Mouse (Mus musculus) E14TG2a.4 (cell line): ENCODE data around the gene Pycr2.

Source experiments
- H3K27me3 ChIP-seq: 2 replicates; pipeline ENCODE4 v1.6.1; 2014; ENCODE audit warnings: low read length, control low read depth; ENCODE audit not compliant: insufficient read depth
- H3K36me3 ChIP-seq: 2 replicates; pipeline ENCODE4 v1.6.1; 2014; ENCODE audit warnings: low read length, control low read depth; ENCODE audit not compliant: insufficient read depth
- H3K4me1 ChIP-seq: replicated peaks from 2 replicates; pipeline ENCODE4 v1.6.1; 2014; ENCODE audit warnings: low read depth, low read length, control low read depth
- H3K4me3 ChIP-seq: replicated peaks from 2 replicates; pipeline ENCODE4 v1.5.1; 2014; ENCODE audit warnings: mild to moderate bottlenecking, low read length
- H3K9me3 ChIP-seq: 2 replicates; pipeline ENCODE4 v1.6.1; 2014; ENCODE audit warnings: low read length, control low read depth
- CTCF ChIP-seq: conservative IDR thresholded peaks from 2 replicates; pipeline ENCODE4 v1.5.1; 2014; ENCODE audit warnings: low read length
- NANOG ChIP-seq: IDR thresholded peaks from 2 replicates; pipeline ENCODE4 v1.6.1; 2014; ENCODE audit warnings: borderline replicate concordance, low read length, mixed read lengths
- POU5F1 ChIP-seq: IDR thresholded peaks from 2 replicates; pipeline ENCODE4 v1.6.1; 2014; ENCODE audit warnings: low read length, borderline replicate concordance

The Pycr2 gene

DNA sequence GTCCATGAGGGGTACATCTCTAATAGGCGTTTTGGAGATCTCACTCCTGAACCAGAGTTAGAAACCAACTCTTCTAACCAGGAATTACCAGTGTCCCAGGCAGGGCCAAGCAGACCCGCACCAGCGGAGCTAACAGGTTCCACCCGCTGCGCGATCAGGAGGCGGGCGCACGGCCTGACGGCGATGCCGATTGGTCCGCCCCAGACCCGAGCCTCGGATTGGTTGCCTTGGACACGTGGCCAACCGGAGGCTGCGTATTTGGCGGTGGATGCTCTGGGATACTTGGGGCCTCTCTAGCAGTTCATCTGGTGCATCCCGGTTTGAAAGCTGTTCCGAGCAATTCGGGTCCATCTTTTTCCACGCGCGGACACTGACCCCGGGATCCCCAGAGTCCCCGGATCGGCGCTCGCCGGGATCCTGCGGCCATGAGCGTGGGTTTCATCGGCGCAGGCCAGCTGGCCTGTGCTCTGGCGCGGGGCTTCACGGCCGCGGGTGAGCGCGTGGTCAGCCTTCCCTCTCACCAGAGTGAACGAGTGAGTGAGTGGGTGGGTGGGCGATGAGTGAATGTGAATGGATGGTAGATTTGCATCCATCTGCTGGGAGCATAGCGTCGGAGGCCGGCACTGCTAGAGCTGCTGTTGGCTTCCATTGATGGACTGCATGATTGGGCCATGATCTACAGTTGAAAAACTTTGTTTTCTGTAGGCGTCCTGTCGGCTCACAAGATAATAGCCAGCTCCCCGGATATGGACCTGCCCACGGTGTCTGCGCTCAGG is at the start of gene Pycr2:
Gene Pycr2, plus strand, starts transcription at position 255 of the 776 bp plus-strand sequence.
- H3K27me3 ChIP-seq, result no peaks in the 10 kb centered on the region
- no peak for TF ChIP-seq POU5F1
- TF ChIP-seq NANOG, result no peak
- no peak for TF ChIP-seq CTCF
- H3K4me1 ChIP-seq, result peaks cover 83% of the 10 kb centered on the region
- peaks cover 46% of the 10 kb centered on the region for H3K36me3 ChIP-seq
- H3K9me3 ChIP-seq, result no peaks in the 10 kb centered on the region
- peak within 1 kb of the TSS; percentile 94 for H3K4me3 ChIP-seq

DNA sequence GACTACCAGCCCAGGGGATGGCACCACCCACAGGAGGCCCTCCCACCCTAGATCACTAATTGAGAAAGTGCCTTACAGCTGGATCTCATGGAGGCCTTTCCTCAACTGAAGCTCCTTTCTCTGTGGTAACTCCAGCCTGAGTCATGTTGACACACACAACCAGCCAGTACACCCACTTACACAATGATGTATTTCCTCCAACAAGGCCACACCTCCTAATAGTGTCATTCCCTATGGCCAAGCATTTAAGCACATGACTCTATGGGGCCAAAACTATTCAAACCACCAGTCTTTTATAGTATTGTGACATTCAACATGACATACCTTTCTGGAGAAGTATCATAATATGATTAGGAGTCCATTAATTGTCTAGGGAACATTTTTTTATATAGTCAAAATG is 45.3 kb upstream of the Pycr2 start:
- no peak overlapping the region for H3K4me3 ChIP-seq
- H3K4me1 ChIP-seq, result peaks cover 41% of the 10 kb centered on the region
- TF ChIP-seq POU5F1 (no peak), CTCF (no peak), NANOG (no peak)
- peaks cover 94% of the 10 kb centered on the region for H3K36me3 ChIP-seq
- no peaks in the 10 kb centered on the region for H3K27me3 ChIP-seq
- H3K9me3 ChIP-seq, result no peaks in the 10 kb centered on the region

DNA sequence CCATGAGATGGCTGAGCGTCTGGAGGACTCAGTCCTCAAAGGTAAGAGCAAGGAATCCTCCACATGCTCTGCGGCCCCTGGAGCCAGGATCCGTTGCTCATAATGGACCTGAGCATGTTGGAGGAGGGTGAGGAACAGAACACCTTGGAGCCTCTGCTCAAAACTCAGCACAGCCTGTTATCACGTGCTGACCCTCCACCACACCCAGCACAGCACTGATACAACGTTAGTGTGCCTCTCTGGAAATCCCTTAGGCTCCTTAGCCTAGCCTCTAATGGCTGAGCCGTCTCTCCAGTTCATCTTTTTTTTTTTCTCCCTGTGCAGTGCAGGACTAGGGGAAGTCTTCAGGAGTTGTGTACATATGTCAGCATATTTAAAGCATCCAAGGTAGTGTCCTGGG is 44.1 kb upstream of the Pycr2 start:
- no peak overlapping the region for H3K4me3 ChIP-seq
- no peaks in the 10 kb centered on the region for H3K9me3 ChIP-seq
- H3K27me3 ChIP-seq, result no peaks in the 10 kb centered on the region
- H3K4me1 ChIP-seq, result peaks cover 45% of the 10 kb centered on the region
- TF ChIP-seq CTCF (no peak), POU5F1 (no peak)
- peaks cover 97% of the 10 kb centered on the region for H3K36me3 ChIP-seq

DNA sequence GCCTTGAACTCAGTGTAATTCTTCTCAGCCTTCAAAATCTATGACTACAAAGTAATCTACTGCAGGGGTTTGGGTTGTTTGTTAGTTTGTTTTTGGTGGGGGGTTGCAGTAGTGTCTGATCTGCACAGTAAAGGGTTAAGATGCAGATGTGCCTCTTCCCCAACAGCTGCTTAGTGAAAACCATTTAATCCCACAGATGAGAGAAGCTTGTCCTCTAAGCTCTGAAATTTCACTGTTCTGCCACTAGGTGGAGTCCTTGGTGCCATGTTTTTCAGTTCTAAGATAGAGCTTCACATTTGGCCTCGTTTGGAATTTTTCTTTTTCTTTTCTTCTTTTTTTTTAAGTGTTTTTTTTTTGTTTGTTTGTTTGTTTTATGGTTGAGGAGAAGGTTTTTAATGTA is 40.5 kb upstream of the Pycr2 start:
- Histone ChIP-seq H3K27me3 (no peaks in the 10 kb centered on the region), H3K4me3 (no peak overlapping the region), H3K36me3 (peaks cover 97% of the 10 kb centered on the region), H3K4me1 (peaks cover 52% of the 10 kb centered on the region), H3K9me3 (no peaks in the 10 kb centered on the region)
- TF ChIP-seq CTCF (peak; percentile 91), NANOG (no peak), POU5F1 (no peak)

DNA sequence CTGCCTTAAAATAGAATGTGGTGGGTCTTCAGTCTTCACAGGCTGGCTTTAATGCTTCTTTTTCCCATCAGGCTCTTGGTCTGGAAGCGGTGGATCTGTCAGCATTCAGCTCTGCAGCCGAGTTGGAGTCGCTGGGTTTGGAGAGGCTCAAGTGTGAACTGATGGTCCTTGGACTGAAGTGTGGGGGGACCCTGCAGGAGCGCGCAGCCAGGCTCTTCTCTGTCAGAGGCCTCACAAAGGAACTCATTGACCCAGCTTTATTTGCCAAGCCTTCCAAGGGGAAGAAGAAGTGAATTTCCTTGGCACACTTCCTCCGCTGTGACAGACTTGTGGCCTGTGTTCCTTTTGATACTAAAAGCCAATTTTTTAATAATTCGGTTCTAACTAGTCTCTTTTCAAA is 38.1 kb upstream of the Pycr2 start:
- no peaks in the 10 kb centered on the region for H3K27me3 ChIP-seq
- no peaks in the 10 kb centered on the region for H3K9me3 ChIP-seq
- H3K36me3 ChIP-seq, result peaks cover 75% of the 10 kb centered on the region
- H3K4me1 ChIP-seq, result peaks cover 58% of the 10 kb centered on the region
- TF ChIP-seq POU5F1 (no peak), CTCF (no peak), NANOG (no peak)
- no peak overlapping the region for H3K4me3 ChIP-seq

DNA sequence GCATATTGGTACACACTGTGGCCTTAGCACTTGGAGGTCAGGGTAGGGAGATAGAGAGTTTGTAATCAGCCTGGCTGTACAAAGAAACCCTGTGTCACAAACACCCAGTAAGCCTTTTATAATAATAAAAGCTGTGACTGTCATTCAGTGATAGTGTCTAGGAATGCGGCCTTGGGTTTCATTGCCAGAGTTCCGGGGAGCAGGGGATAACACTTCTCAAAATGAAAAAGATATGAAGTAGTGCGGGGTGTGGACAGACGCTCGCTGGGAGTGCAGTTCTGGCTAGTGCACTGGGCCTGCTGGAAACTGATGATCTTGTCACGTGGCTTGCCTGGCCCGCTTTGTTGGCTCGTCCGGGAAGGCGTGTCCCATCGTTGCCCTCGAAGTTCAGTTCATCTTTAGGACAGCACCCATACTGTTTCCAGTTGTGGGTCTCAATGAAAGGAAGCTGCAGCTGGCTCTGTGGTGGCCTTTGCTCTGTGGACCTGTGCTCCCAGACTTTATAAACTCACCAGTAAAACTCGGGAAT is 33.9 kb upstream of the Pycr2 start:
- H3K36me3 ChIP-seq, result peaks cover 35% of the 10 kb centered on the region
- H3K4me3 ChIP-seq, result no peak overlapping the region
- TF ChIP-seq CTCF (no peak), NANOG (no peak), POU5F1 (no peak)
- no peaks in the 10 kb centered on the region for H3K9me3 ChIP-seq
- H3K27me3 ChIP-seq, result peaks cover 6% of the 10 kb centered on the region; the same call in 1 of the 2 replicates
- peaks cover 57% of the 10 kb centered on the region for H3K4me1 ChIP-seq

DNA sequence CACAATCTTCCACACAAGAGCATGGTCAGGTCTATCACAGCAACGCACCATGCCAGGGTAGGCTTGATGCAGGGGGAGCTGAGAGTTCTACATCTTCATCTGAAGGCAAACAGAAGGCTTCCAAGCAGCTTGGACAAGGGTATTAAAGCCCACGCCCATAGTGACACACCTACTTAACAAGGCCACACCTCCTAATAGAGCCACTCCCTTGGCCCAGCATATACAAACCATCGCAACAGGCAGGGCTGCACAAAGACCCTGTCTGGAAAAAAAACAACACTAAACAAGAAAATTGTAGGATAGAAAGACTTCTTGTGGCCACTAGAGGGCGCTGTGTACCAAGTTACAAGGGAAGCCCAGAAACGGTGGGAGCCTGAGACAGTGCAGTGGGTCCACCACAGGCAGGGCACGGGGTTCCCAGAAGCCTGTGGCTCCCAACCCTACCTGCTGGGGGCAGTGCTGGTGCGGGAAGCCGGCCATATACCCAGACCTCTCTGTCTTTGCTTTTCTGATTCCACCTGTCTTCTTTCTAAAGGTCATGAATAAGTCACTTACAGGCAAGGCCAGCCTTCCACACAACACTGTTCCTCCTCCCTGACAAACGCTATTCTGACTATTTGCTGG is 30.1 kb upstream of the Pycr2 start:
- H3K27me3 ChIP-seq, result peaks cover 6% of the 10 kb centered on the region; the same call in 1 of the 2 replicates
- peaks cover 7% of the 10 kb centered on the region; the same call in 1 of the 2 replicates for H3K36me3 ChIP-seq
- TF ChIP-seq CTCF, result peak; percentile 64
- no peak for TF ChIP-seq NANOG
- no peak overlapping the region for H3K4me3 ChIP-seq
- peaks cover 11% of the 10 kb centered on the region for H3K9me3 ChIP-seq
- H3K4me1 ChIP-seq, result peaks cover 59% of the 10 kb centered on the region

DNA sequence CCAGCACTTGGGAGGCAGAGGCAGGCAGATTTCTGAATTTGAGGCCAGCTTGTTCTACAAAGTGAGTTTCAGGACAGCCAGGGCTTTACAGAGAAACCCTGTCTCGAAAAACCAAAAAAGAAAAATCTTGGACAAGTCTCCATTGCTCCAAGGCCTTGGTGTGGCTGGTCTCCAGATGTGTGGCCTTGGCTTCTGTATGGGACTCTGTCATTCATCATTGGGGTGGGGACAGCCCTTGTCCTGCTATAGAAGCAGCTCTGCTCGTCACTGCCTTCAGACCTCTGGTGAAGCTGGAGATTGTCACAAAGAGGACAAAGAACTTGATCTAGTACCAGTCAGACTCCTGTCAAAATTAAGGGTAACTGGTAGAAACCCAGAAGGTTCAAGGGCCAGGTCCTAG is 29.5 kb upstream of the Pycr2 start:
- Histone ChIP-seq H3K36me3 (peaks cover 9% of the 10 kb centered on the region; the same call in 1 of the 2 replicates), H3K9me3 (peaks cover 11% of the 10 kb centered on the region), H3K27me3 (peaks cover 6% of the 10 kb centered on the region; the same call in 1 of the 2 replicates), H3K4me3 (0 out of 2 replicates have a peak overlapping the region, but pooled peaks have one; percentile 10), H3K4me1 (peaks cover 59% of the 10 kb centered on the region)
- TF ChIP-seq CTCF (no peak), NANOG (no peak), POU5F1 (no peak)
